Mouse (Mus musculus): ENCODE data around the gene Cnga3. TPM values are rescaled to one million over a fixed set of nuclear protein-coding genes. Genes with fewer than 3 reads are reported as not detected.

The Cnga3 gene
- polyA plus RNA-seq, 1 experiment from 2014 or later, result 0.08 TPM

DNA sequence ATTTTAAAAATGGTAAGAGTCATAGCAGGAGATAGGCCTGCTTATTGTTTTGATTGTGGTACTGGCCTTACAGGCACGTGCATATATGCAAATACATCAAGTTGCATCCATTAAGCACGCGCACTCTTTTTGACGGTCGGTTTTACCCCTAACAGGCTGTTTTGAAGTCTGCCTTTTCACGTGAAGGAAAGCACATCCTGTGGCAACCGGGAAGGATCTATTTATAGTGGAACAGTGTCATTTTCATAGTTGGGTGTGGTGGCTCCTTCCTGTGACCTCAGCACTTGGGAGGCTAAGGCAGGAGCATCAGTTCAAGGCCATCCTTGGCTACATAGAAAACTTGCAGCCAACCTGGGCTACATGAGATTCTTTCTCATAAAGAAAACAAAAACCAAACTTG, 72.3 kb downstream of the Cnga3 start:
- H3K4me3 ChIP-seq (replicated peaks), result no peak overlapping the region
- no peaks in the 10 kb centered on the region for H3K27me3 ChIP-seq (replicated peaks)
- no peak overlapping the region for H3K4me2 ChIP-seq
- no peak overlapping the region for H3K9ac ChIP-seq (replicated peaks)
- peaks cover 7% of the 10 kb centered on the region; the same call in 1 of the 2 replicates for H3K4me1 ChIP-seq
- H3K36me3 ChIP-seq, result no peaks in the 10 kb centered on the region
- no peak for ATAC-seq (ENCODE audit: low FRiP score)
- no peak overlapping the region for H3K27ac ChIP-seq (replicated peaks)
- no peaks in the 10 kb centered on the region for H3K9me3 ChIP-seq (replicated peaks)
- WGBS, result 75% methylated on average over 7 of the region's 7 CpGs

GRCm38 (mm10) chr1:37287748-37288147, 73.5 kb downstream of the Cnga3 start:
- no peak for ATAC-seq (ENCODE audit: low FRiP score)
- H3K9me3 ChIP-seq (replicated peaks), result no peaks in the 10 kb centered on the region
- 58% methylated on average over 1 of the region's 1 CpGs for WGBS

DNA sequence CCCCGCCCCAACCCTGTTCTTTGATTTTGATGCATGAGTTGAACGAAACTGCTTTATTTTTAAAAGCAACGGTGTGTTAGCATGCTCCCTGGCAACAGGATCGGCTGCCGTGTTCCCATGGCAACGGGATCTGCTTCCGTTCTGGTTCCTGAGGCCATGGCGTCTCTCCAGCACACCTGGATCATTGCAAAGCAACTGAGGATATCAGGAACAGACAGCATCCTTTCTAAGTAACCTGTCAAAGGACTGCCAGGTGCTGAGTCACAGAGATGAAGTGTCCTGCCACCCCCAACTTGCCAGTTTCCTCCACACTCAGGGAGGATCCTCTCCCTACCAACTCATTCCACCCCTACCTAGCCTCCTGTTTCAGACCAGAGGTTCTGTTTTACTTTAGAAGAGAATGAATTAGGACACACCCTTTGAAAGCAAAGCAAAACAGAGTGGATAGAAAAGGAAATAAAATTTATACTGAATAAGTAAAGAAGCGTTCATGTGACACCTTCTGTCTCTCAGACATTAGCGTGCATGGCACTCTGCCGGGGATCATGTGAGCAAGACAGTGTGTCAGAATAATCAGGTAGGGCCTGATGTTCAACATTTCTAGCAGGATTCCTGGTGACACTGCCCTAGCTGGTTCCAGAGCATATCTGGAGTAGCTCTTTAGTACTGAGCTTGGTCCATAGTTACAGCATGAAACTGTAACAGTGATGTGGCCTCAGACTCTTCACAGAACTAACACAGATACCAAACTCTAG, 74.1 kb downstream of the Cnga3 start:
- Histone ChIP-seq H3K36me3 (no peaks in the 10 kb centered on the region), H3K4me3 (replicated peaks) (no peak overlapping the region), H3K4me1 (peaks cover 7% of the 10 kb centered on the region; the same call in 1 of the 2 replicates), H3K4me2 (no peak overlapping the region; the same call in 1 of the 2 replicates), H3K27me3 (replicated peaks) (no peaks in the 10 kb centered on the region), H3K9ac (replicated peaks) (no peak overlapping the region), H3K27ac (replicated peaks) (0 out of 2 replicates have a peak overlapping the region, but pooled peaks have one; percentile 28), H3K9me3 (replicated peaks) (no peaks in the 10 kb centered on the region)
- WGBS, result 48% methylated on average over 11 of the region's 11 CpGs
- peak; percentile 70 for ATAC-seq (ENCODE audit: low FRiP score)

More at GRCm38 (mm10) chr1:37287748-37288147, 73.5 kb downstream of the Cnga3 start:
- Histone ChIP-seq H3K27ac (replicated peaks) (no peak overlapping the region), H3K4me2 (no peak overlapping the region; the same call in 1 of the 2 replicates), H3K9ac (replicated peaks) (no peak overlapping the region), H3K27me3 (replicated peaks) (no peaks in the 10 kb centered on the region), H3K4me3 (replicated peaks) (no peak overlapping the region), H3K4me1 (peaks cover 7% of the 10 kb centered on the region; the same call in 1 of the 2 replicates), H3K36me3 (no peaks in the 10 kb centered on the region)

DNA sequence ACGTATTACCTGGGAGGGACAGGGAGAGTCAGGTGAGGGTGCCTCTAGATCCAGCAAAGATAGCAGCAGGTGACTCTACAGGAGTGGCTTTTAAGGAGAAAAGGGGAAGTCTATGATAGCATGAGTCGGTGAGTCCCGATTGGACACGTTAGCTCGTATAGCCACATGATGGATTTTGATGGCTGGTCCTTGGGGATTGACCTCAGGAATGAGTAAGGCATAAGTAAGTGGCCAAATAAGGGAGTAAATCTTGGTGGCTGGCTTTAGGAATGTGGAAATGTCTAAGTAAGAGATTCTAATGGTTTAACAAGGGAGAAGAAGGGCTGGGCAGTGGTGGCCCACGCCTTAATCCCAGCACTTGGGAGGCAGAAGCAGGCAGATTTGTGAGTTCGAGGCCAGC, 74.7 kb downstream of the Cnga3 start:
- H3K4me3 ChIP-seq (replicated peaks), result no peak overlapping the region
- WGBS, result 87% methylated on average over 7 of the region's 7 CpGs
- ATAC-seq (ENCODE audit: low FRiP score), result no peak
- no peak overlapping the region for H3K9ac ChIP-seq (replicated peaks)
- no peaks in the 10 kb centered on the region for H3K27me3 ChIP-seq (replicated peaks)
- no peaks in the 10 kb centered on the region for H3K9me3 ChIP-seq (replicated peaks)
- H3K36me3 ChIP-seq, result no peaks in the 10 kb centered on the region
- H3K4me1 ChIP-seq, result peaks cover 7% of the 10 kb centered on the region; the same call in 1 of the 2 replicates
- H3K4me2 ChIP-seq, result no peak overlapping the region
- H3K27ac ChIP-seq (replicated peaks), result no peak overlapping the region

DNA sequence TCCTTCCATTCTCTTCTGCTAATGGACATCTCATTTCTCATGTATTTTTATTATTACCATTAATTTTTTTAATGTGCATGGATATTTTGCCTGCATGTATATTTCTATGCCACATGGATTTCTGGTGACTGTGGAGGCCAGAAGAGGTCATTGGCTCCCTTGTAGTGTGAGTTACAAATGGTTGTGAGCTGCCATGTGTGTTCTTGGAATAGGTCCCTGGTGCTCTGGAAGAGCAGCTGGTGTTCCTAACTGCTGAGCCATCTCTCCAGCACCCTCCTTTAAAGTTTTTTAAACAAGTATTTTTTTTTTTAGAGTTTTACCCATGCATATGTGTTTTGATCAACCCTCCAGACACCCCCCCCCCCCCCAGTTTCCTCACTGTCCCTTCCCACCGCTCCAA, 82.2 kb downstream of the Cnga3 start:
- H3K27ac ChIP-seq (replicated peaks), result no peak overlapping the region
- H3K4me1 ChIP-seq, result peaks cover 13% of the 10 kb centered on the region
- H3K27me3 ChIP-seq (replicated peaks), result no peaks in the 10 kb centered on the region
- H3K4me3 ChIP-seq (replicated peaks), result no peak overlapping the region
- no peaks in the 10 kb centered on the region for H3K36me3 ChIP-seq
- H3K4me2 ChIP-seq, result no peak overlapping the region
- ATAC-seq (ENCODE audit: low FRiP score), result no peak
- WGBS, result 47% methylated on average over 1 of the region's 1 CpGs
- no peaks in the 10 kb centered on the region for H3K9me3 ChIP-seq (replicated peaks)
- H3K9ac ChIP-seq (replicated peaks), result no peak overlapping the region

- Histone ChIP-seq H3K27ac (replicated peaks) (no peak overlapping the region), H3K4me2 (no peak overlapping the region), H3K36me3 (no peaks in the 10 kb centered on the region), H3K9ac (replicated peaks) (no peak overlapping the region), H3K9me3 (replicated peaks) (no peaks in the 10 kb centered on the region), H3K27me3 (replicated peaks) (no peaks in the 10 kb centered on the region), H3K4me1 (peaks cover 22% of the 10 kb centered on the region), H3K4me3 (replicated peaks) (no peak overlapping the region)
- no peak for ATAC-seq (ENCODE audit: low FRiP score)
- 90% methylated on average over 2 of the region's 2 CpGs for WGBS
Measured at GRCm38 (mm10) chr1:37298904-37299303, 84.7 kb downstream of the Cnga3 start.

GRCm38 (mm10) chr1:37299540-37300491, 85.6 kb downstream of the Cnga3 start, which contains the start of gene Inpp4a:
Gene Inpp4a, plus strand, starts transcription at chr1:37299865.
- Histone ChIP-seq H3K4me3 (replicated peaks) (peak within 1 kb of the TSS; percentile 98), H3K27me3 (replicated peaks) (no peaks in the 10 kb centered on the region), H3K36me3 (no peaks in the 10 kb centered on the region), H3K9me3 (replicated peaks) (no peaks in the 10 kb centered on the region), H3K4me2 (peak within 1 kb of the TSS; percentile 61), H3K9ac (replicated peaks) (peak within 1 kb of the TSS; percentile 95), H3K27ac (replicated peaks) (peak within 1 kb of the TSS; percentile 85), H3K4me1 (peaks cover 22% of the 10 kb centered on the region)
- ATAC-seq (ENCODE audit: low FRiP score), result peak; percentile 93
- under 1% methylated on average over 77 of the region's 77 CpGs for whole genome bisulfite sequencing

DNA sequence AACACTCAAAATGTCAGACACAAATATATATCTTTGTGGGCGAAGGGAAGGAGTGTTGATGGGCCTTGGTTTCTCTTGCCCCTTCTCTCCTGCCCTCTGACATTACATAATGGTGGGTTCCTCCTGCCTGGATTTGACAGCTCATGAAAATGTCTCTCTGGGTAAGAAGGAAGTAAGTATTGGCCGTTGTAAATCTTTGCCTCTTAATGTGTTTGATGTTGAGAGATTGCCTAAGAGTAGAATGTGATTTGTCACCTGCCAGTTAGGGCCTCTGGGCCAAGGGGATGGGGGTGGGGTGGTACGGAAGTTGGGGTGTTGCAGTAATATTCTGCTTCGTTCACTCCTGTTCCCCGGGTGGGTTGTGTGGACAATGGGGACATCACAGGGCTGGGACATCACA, 86.4 kb downstream of the Cnga3 start:
- peak overlapping the region; percentile 95 for H3K9ac ChIP-seq (replicated peaks)
- H3K9me3 ChIP-seq (replicated peaks), result no peaks in the 10 kb centered on the region
- no peak overlapping the region for H3K27ac ChIP-seq (replicated peaks)
- no peaks in the 10 kb centered on the region for H3K27me3 ChIP-seq (replicated peaks)
- peak overlapping the region; percentile 61 for H3K4me2 ChIP-seq
- H3K4me1 ChIP-seq, result peaks cover 22% of the 10 kb centered on the region
- WGBS, result 51% methylated on average over 5 of the region's 5 CpGs
- peak overlapping the region; percentile 98 for H3K4me3 ChIP-seq (replicated peaks)
- 0 out of 2 replicates have a peak, but pooled peaks have one; percentile 0 for ATAC-seq (ENCODE audit: low FRiP score)
- H3K36me3 ChIP-seq, result no peaks in the 10 kb centered on the region

DNA sequence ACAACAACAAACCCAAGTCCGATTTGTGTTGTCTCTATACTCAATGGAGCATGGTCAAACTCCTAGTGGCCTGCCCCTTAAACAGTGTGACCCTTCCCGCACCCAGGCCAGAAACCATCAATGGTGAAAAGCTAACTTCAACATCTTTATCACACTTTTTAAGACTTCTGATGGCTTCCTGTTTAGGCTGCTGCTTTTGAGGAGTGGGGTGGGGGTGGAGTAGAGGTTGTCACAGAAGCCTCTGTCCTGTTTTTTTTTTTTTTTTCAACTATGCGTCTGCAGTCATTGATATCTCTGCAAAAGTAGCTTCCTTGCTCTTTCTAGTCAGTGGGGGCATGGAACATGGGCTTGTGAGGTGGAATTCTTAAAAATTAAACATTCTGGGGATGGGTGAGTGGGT, 88.6 kb downstream of the Cnga3 start:
- Histone ChIP-seq H3K4me3 (replicated peaks) (no peak overlapping the region), H3K9me3 (replicated peaks) (no peaks in the 10 kb centered on the region), H3K4me1 (peaks cover 22% of the 10 kb centered on the region), H3K27ac (replicated peaks) (no peak overlapping the region), H3K4me2 (no peak overlapping the region), H3K36me3 (no peaks in the 10 kb centered on the region), H3K27me3 (replicated peaks) (no peaks in the 10 kb centered on the region), H3K9ac (replicated peaks) (no peak overlapping the region)
- WGBS, result 73% methylated on average over 3 of the region's 3 CpGs
- no peak for ATAC-seq (ENCODE audit: low FRiP score)

DNA sequence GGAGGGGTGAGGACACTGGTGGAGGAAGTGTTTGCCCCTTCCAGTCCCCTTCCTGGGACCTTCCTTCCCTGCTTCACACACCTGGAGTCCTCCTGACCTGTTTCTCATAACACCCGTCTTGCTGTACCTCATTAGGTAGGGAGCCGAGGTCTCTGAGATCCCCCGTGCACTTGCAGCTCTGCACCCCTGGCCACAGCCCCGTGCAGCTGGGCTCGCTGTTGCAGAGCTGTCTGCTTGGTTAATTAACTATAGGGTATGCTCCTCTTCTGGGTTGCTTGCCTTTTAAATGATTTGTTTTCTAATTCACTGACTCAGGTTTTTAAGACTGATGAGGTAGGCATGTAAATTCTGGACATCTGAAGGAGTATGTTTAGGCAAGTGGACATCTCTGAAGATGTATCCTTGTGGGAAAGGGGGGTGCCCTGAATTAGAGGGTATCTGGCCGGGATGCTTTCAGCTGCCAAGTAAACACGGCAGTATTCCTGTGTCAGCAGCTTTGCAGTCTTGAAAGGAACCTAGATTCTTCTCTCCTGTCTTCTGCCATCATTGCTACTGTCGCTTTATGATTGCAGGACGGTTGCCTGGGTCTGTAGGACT, 91.6 kb downstream of the Cnga3 start:
- WGBS, result 79% methylated on average over 9 of the region's 9 CpGs
- no peaks in the 10 kb centered on the region for H3K36me3 ChIP-seq
- no peaks in the 10 kb centered on the region for H3K9me3 ChIP-seq (replicated peaks)
- peaks cover 15% of the 10 kb centered on the region for H3K4me1 ChIP-seq
- H3K27ac ChIP-seq (replicated peaks), result no peak overlapping the region
- no peak overlapping the region for H3K4me2 ChIP-seq
- H3K27me3 ChIP-seq (replicated peaks), result no peaks in the 10 kb centered on the region
- ATAC-seq (ENCODE audit: low FRiP score), result no peak
- H3K9ac ChIP-seq (replicated peaks), result no peak overlapping the region
- no peak overlapping the region for H3K4me3 ChIP-seq (replicated peaks)

- Histone ChIP-seq H3K27ac (replicated peaks) (no peak overlapping the region), H3K36me3 (no peaks in the 10 kb centered on the region), H3K9ac (replicated peaks) (no peak overlapping the region), H3K4me1 (no peaks in the 10 kb centered on the region), H3K9me3 (replicated peaks) (no peaks in the 10 kb centered on the region), H3K4me2 (no peak overlapping the region), H3K4me3 (replicated peaks) (no peak overlapping the region), H3K27me3 (replicated peaks) (no peaks in the 10 kb centered on the region)
- 92% methylated on average over 2 of the region's 2 CpGs for WGBS
- no peak for ATAC-seq (ENCODE audit: low FRiP score)
Measured at GRCm38 (mm10) chr1:37307586-37307985, 93.4 kb downstream of the Cnga3 start.

All from neural tube, embryonic 15.5 days (tissue).